8 mouse cellular contexts compared by ENCODE assay signal in genomic region chr3:87906601-87906980, GRCm38 (mm10). TPM values are rescaled to one million over a fixed set of nuclear protein-coding genes. Genes with fewer than 3 reads are reported as not detected.
DNase-seq lines count a peak whose midpoint lies in the region; ATAC-seq and TF ChIP-seq lines count a peak whose summit lies in the region.

No protein-coding gene starts in this region.

- WGBS in hindbrain, embryonic 13.5 days: under 1% methylated on average over 23 of the region's 47 CpGs
- WGBS in liver, adult 2 months: 1% methylated on average over 46 of the region's 47 CpGs

- peak overlapping the region; percentile 94 for H3K9ac ChIP-seq in hindbrain, embryonic 13.5 days
- H3K9ac ChIP-seq in liver, adult 2 months (ENCODE audit: low read depth, low read length): peak overlapping the region; percentile 97

- peaks cover 34% of the 10 kb centered on the region for H3K79me2 ChIP-seq in liver, adult 2 months (ENCODE audit: control insufficient read depth, insufficient read depth, low read length)
- H3K79me2 ChIP-seq in myocyte (ENCODE audit: control insufficient read depth, insufficient read depth): peaks cover 51% of the 10 kb centered on the region

- no peaks in the 10 kb centered on the region for H3K36me3 ChIP-seq in hindbrain, embryonic 13.5 days
- H3K36me3 ChIP-seq in liver, adult 2 months (ENCODE audit: control insufficient read depth, insufficient read depth, low read length): no peaks in the 10 kb centered on the region
- no peaks in the 10 kb centered on the region for H3K36me3 ChIP-seq in myocyte (ENCODE audit: control insufficient read depth, insufficient read depth)

- peak overlapping the region; percentile 91 for H3K4me2 ChIP-seq in hindbrain, embryonic 13.5 days
- no peak overlapping the region for H3K4me2 ChIP-seq in myocyte (ENCODE audit: low read depth)

- peak overlapping the region; percentile 98 for H3K4me3 ChIP-seq in hindbrain, embryonic 13.5 days
- H3K4me3 ChIP-seq in liver, adult 2 months (ENCODE audit: insufficient read depth, low read depth, low read length): peak overlapping the region; percentile 96
- peak overlapping the region; percentile 76 for H3K4me3 ChIP-seq in myocyte

- no peaks in the 10 kb centered on the region for H3K9me3 ChIP-seq in hindbrain, embryonic 13.5 days

- peak overlapping the region; percentile 95 for H3ac ChIP-seq in myocyte (ENCODE audit: control insufficient read depth, insufficient read length)

- TF ChIP-seq CTCF in liver, adult 2 months (IDR thresholded peaks at IDR 0.05; ENCODE audit: low read depth, low read length): no peak

- TF ChIP-seq POLR2A in liver, adult 2 months (IDR thresholded peaks at IDR 0.05; ENCODE audit: extremely low read depth, insufficient read depth, low read length): 0 out of 2 replicates have a peak, but pooled peaks have one; percentile 35
- TF ChIP-seq POLR2A in myocyte (IDR thresholded peaks at IDR 0.05; ENCODE audit: insufficient read length, low read depth): peak; percentile 14

- no peaks in the 10 kb centered on the region for H3K27me3 ChIP-seq in hindbrain, embryonic 13.5 days
- no peaks in the 10 kb centered on the region for H3K27me3 ChIP-seq in liver, adult 2 months (ENCODE audit: control insufficient read depth, insufficient read depth, low read length)
- no peaks in the 10 kb centered on the region for H3K27me3 ChIP-seq in myocyte (ENCODE audit: control insufficient read depth, insufficient read depth, insufficient read length)

- peak overlapping the region; percentile 96 for H3K27ac ChIP-seq in hindbrain, embryonic 13.5 days
- peak overlapping the region; percentile 98 for H3K27ac ChIP-seq in liver, adult 2 months (replicated peaks; ENCODE audit: insufficient read depth, low read depth, low read length)

- peaks cover 43% of the 10 kb centered on the region for H3K4me1 ChIP-seq in hindbrain, embryonic 13.5 days (replicated peaks)
- H3K4me1 ChIP-seq in liver, adult 2 months (ENCODE audit: control insufficient read depth, insufficient read depth, low read length): peaks cover 24% of the 10 kb centered on the region

- ATAC-seq in hindbrain, embryonic 13.5 days (ENCODE audit: low FRiP score): peak; percentile 44

- DNase-seq in thymus, adult 18-20 months: peak; percentile 20 to 35
- no peak for DNase-seq in thymus, postnatal 25 days
- peak; percentile 80 for DNase-seq in cerebellum, adult 11-12 months
- DNase-seq in gastrocnemius, adult 18-20 months (ENCODE audit: low spot score): peak; percentile 72
- DNase-seq in liver, adult 2 months (ENCODE audit: extremely low read depth, low read depth, low spot score): peak; percentile 24
- no peak for DNase-seq in T-cell, adult 2 months (ENCODE audit: low spot score)

TF ChIP-seq in myocyte, 11 proteins besides CTCF, POLR2A, EP300 and RAD21:
- no peak for TF ChIP-seq REST (IDR thresholded peaks at IDR 0.05; ENCODE audit: insufficient read depth, insufficient read length)
- TF ChIP-seq CEBPB (IDR thresholded peaks at IDR 0.05; ENCODE audit: insufficient read depth, poor library complexity, severe bottlenecking): no peak
- TF ChIP-seq MYOG (IDR thresholded peaks at IDR 0.05; ENCODE audit: control insufficient read depth in 1 of 3, insufficient read depth in 1 of 3, insufficient read length in 2 of 3, low read depth in 2 of 3): peak in 1 of 3 experiments; percentile 14
- TF ChIP-seq E2F4 (IDR thresholded peaks at IDR 0.05; ENCODE audit: insufficient read depth): no peak
- TF ChIP-seq SRF (IDR thresholded peaks at IDR 0.05; ENCODE audit: control insufficient read depth, insufficient read length, low read depth): no peak
- no peak for TF ChIP-seq TCF3 (IDR thresholded peaks at IDR 0.05; ENCODE audit: insufficient read length, low read depth)
- TF ChIP-seq MAX (IDR thresholded peaks at IDR 0.05; ENCODE audit: low read depth): no peak
- TF ChIP-seq USF1 (IDR thresholded peaks at IDR 0.05; ENCODE audit: low read depth): no peak
- no peak for TF ChIP-seq TCF12 (IDR thresholded peaks at IDR 0.05; ENCODE audit: insufficient read depth, poor library complexity, severe bottlenecking)
- peak in 2 of 3 experiments; percentile 11 to 39 for TF ChIP-seq MYOD1 (IDR thresholded peaks at IDR 0.05; ENCODE audit: control insufficient read depth in 1 of 3, insufficient read length in 2 of 3, low read depth in 2 of 3)
- no peak for TF ChIP-seq POLR2AphosphoS2 (IDR thresholded peaks at IDR 0.05; ENCODE audit: insufficient read length, low read depth)

RNA-seq across cellular contexts. Expression of gene Hdgf, which starts 0.5 kb away (rescaled TPM):
- total RNA-seq in gastrocnemius, adult 18-20 months (2021): 100 to 1,000 TPM; 219 to 232 TPM
- polyA plus RNA-seq in hindbrain, embryonic 13.5 days (2015; fragmentation: Nextera tagmentation; extraction: Ambion mirVana): 139 and 155 TPM in 2 replicates
- total RNA-seq in liver, adult 2 months (2014; rRNA removed): 58.8 and 64.5 TPM in 2 replicates
- polyA plus RNA-seq in liver, adult 2 months (2012; rRNA removed): 74.7 and 87.3 TPM in 2 replicates
- 200 TPM for polyA plus RNA-seq in myocyte (2012; fragmentation: generic; extraction: Trizol)

RNA-seq across cellular contexts. Expression of gene Mrpl24, which starts 12.7 kb away (rescaled TPM):
- total RNA-seq in gastrocnemius, adult 18-20 months (2021): 10 to 100 TPM; 42.2 to 49.1 TPM
- polyA plus RNA-seq in hindbrain, embryonic 13.5 days (2015; fragmentation: Nextera tagmentation; extraction: Ambion mirVana): 63.9 and 70.1 TPM in 2 replicates
- 84.6 and 96.6 TPM in 2 replicates for total RNA-seq in liver, adult 2 months (2014; rRNA removed)
- 35.3 and 37.9 TPM in 2 replicates for polyA plus RNA-seq in liver, adult 2 months (2012; rRNA removed)
- 114 TPM for polyA plus RNA-seq in myocyte (2012; fragmentation: generic; extraction: Trizol)

RNA-seq across cellular contexts. Expression of gene Prcc, which starts 21.2 kb away (rescaled TPM):
- total RNA-seq in gastrocnemius, adult 18-20 months (2021): 10 to 100 TPM; 48.3 to 55.2 TPM
- 15.5 and 15.6 TPM in 2 replicates for polyA plus RNA-seq in hindbrain, embryonic 13.5 days (2015; fragmentation: Nextera tagmentation; extraction: Ambion mirVana)
- 8.0 and 9.9 TPM in 2 replicates for total RNA-seq in liver, adult 2 months (2014; rRNA removed)
- polyA plus RNA-seq in liver, adult 2 months (2012; rRNA removed): 15.1 and 16.8 TPM in 2 replicates
- polyA plus RNA-seq in myocyte (2012; fragmentation: generic; extraction: Trizol): 46.3 TPM

RNA-seq across cellular contexts. Expression of gene Isg20l2, which starts 23.5 kb away (rescaled TPM):
- 1 to 10 TPM; 6.3 to 8.1 TPM for total RNA-seq in gastrocnemius, adult 18-20 months (2021)
- polyA plus RNA-seq in hindbrain, embryonic 13.5 days (2015; fragmentation: Nextera tagmentation; extraction: Ambion mirVana): 40.1 and 40.7 TPM in 2 replicates
- 6.8 and 9.3 TPM in 2 replicates for total RNA-seq in liver, adult 2 months (2014; rRNA removed)
- 7.0 and 7.2 TPM in 2 replicates for polyA plus RNA-seq in liver, adult 2 months (2012; rRNA removed)
- 19.4 TPM for polyA plus RNA-seq in myocyte (2012; fragmentation: generic; extraction: Trizol)

RNA-seq across cellular contexts. Expression of gene Rrnad1, which starts 23.9 kb away (rescaled TPM):
- 1 to 10 TPM; 3.2 to 3.4 TPM for total RNA-seq in gastrocnemius, adult 18-20 months (2021)
- 19.3 and 20.7 TPM in 2 replicates for polyA plus RNA-seq in hindbrain, embryonic 13.5 days (2015; fragmentation: Nextera tagmentation; extraction: Ambion mirVana)
- 5.3 and 6.2 TPM in 2 replicates for total RNA-seq in liver, adult 2 months (2014; rRNA removed)
- polyA plus RNA-seq in liver, adult 2 months (2012; rRNA removed): 10.1 and 18.4 TPM in 2 replicates
- 7.0 TPM for polyA plus RNA-seq in myocyte (2012; fragmentation: generic; extraction: Trizol)

Comparison
In these comparisons a context has a peak if more than half of its experiments do, and no peak if none do; other contexts are left out.
1. DNase-seq: peak in thymus, adult 18-20 months (2 of 2), cerebellum, adult 11-12 months (single experiment), gastrocnemius, adult 18-20 months (single experiment) and liver, adult 2 months (single experiment); none in thymus, postnatal 25 days (single experiment) and T-cell, adult 2 months (single experiment).
2. Peak in every context shown above with its lines, with median percentiles within 50 percentile points of each other: H3K4me3 ChIP-seq.